Mouse (Mus musculus) myocyte (in vitro differentiated cells): ENCODE results near the gene Eml1.

Source experiments
- CEBPB ChIP-seq: IDR thresholded peaks from 2 replicates; pipeline ENCODE4 v1.6.1; 2011; ENCODE audit warnings: mild to moderate bottlenecking, moderate library complexity; ENCODE audit not compliant: poor library complexity, insufficient read depth, severe bottlenecking
- E2F4 ChIP-seq: IDR thresholded peaks from one replicate; pipeline ENCODE4 v1.6.1; 2011; ENCODE audit warnings: mild to moderate bottlenecking, control low read depth, moderate library complexity; ENCODE audit not compliant: insufficient read depth
- MAX ChIP-seq: IDR thresholded peaks from one replicate; pipeline ENCODE4 v1.6.1; 2011; ENCODE audit warnings: low read depth, mild to moderate bottlenecking, control low read depth
- MYOD1 ChIP-seq, 3 experiments: IDR thresholded peaks; one replicate each; pipeline ENCODE4 v1.6.1; 2011; ENCODE audit warnings: control low read depth in 2 of 3, low read depth in 2 of 3, mild to moderate bottlenecking in 2 of 3, moderate library complexity in 1 of 3; ENCODE audit not compliant: insufficient read length in 2 of 3, control insufficient read depth in 1 of 3
- POLR2A ChIP-seq: IDR thresholded peaks from one replicate; pipeline ENCODE4 v1.6.1; 2011; ENCODE audit warnings: low read depth, mild to moderate bottlenecking, control low read depth, moderate library complexity; ENCODE audit not compliant: insufficient read length
- SRF ChIP-seq: IDR thresholded peaks from one replicate; pipeline ENCODE4 v1.6.1; 2011; ENCODE audit warnings: low read depth; ENCODE audit not compliant: control insufficient read depth, insufficient read length
- TCF12 ChIP-seq: IDR thresholded peaks from one replicate; pipeline ENCODE4 v1.6.1; 2011; ENCODE audit warnings: mild to moderate bottlenecking, control low read depth; ENCODE audit not compliant: poor library complexity, insufficient read depth, severe bottlenecking
- TCF3 ChIP-seq: IDR thresholded peaks from one replicate; pipeline ENCODE4 v1.6.1; 2011; ENCODE audit warnings: low read depth, control low read depth; ENCODE audit not compliant: insufficient read length
- USF1 ChIP-seq: IDR thresholded peaks from one replicate; pipeline ENCODE4 v1.6.1; 2011; ENCODE audit warnings: low read depth, mild to moderate bottlenecking, control low read depth, moderate library complexity

GRCm38 (mm10) chr12:108446721-108447120 is 76.0 kb downstream of the Eml1 start:
- TF ChIP-seq USF1 = no peak
- no peak for TF ChIP-seq POLR2A
- TF ChIP-seq MAX = no peak
- TF ChIP-seq E2F4 = no peak
- TF ChIP-seq SRF = no peak
- TF ChIP-seq TCF3 = no peak
- TF ChIP-seq MYOD1 (IDR thresholded peaks at IDR 0.05; ENCODE audit: control insufficient read depth in 1 of 3, insufficient read length in 2 of 3, low read depth in 2 of 3) = no peak
- TF ChIP-seq TCF12 = no peak
- no peak for TF ChIP-seq CEBPB
